Mouse (Mus musculus): ENCODE results near the gene Efna5. TPM values are rescaled to one million over a fixed set of nuclear protein-coding genes. Genes with fewer than 3 reads are reported as not detected.

The Efna5 gene
- polyA plus RNA-seq, 1 experiment, result not detected

GRCm38 (mm10) chr17:62607304-62607914, 273.7 kb downstream of the Efna5 start:
- no peaks in the 10 kb centered on the region for H3K27me3 ChIP-seq (replicated peaks)

GRCm38 (mm10) chr17:62606681-62607080, 274.4 kb downstream of the Efna5 start:
- no peaks in the 10 kb centered on the region for H3K36me3 ChIP-seq (replicated peaks; ENCODE audit: low read length)
- H3K4me3 ChIP-seq (replicated peaks), result no peak overlapping the region
- H3K4me1 ChIP-seq, result peaks cover 8% of the 10 kb centered on the region; the same call in 1 of the 2 replicates
- peaks cover 14% of the 10 kb centered on the region for H3K9me3 ChIP-seq
- TF ChIP-seq FLI1 (IDR thresholded peaks at IDR 0.05; ENCODE audit: low read length) (no peak), GATA1 (IDR thresholded peaks at IDR 0.05; ENCODE audit: borderline replicate concordance, low read length) (no peak)
- no peaks in the 10 kb centered on the region for H3K27me3 ChIP-seq (replicated peaks)

More at GRCm38 (mm10) chr17:62607304-62607914, 273.7 kb downstream of the Efna5 start:
- H3K4me1 ChIP-seq, result peaks cover 8% of the 10 kb centered on the region; the same call in 1 of the 2 replicates
- H3K9me3 ChIP-seq, result peaks cover 14% of the 10 kb centered on the region
- no peak for TF ChIP-seq GATA1 (IDR thresholded peaks at IDR 0.05; ENCODE audit: borderline replicate concordance, low read length)
- TF ChIP-seq FLI1 (IDR thresholded peaks at IDR 0.05; ENCODE audit: low read length), result no peak
- no peaks in the 10 kb centered on the region for H3K36me3 ChIP-seq (replicated peaks; ENCODE audit: low read length)
- H3K4me3 ChIP-seq (replicated peaks), result no peak overlapping the region

- Histone ChIP-seq H3K36me3 (replicated peaks; ENCODE audit: low read length) (no peaks in the 10 kb centered on the region), H3K4me3 (replicated peaks) (peak overlapping the region; percentile 75), H3K4me1 (peaks cover 8% of the 10 kb centered on the region; the same call in 1 of the 2 replicates), H3K27me3 (replicated peaks) (no peaks in the 10 kb centered on the region), H3K9me3 (peaks cover 6% of the 10 kb centered on the region; the same call in 1 of the 2 replicates)
- TF ChIP-seq GATA1 (IDR thresholded peaks at IDR 0.05; ENCODE audit: borderline replicate concordance, low read length) (no peak), FLI1 (IDR thresholded peaks at IDR 0.05; ENCODE audit: low read length) (no peak)
Observed at GRCm38 (mm10) chr17:62604309-62604708, 276.8 kb downstream of the Efna5 start.

GRCm38 (mm10) chr17:62603604-62604003, 277.5 kb downstream of the Efna5 start:
- H3K36me3 ChIP-seq (replicated peaks; ENCODE audit: low read length), result no peaks in the 10 kb centered on the region
- H3K4me1 ChIP-seq, result peaks cover 8% of the 10 kb centered on the region; the same call in 1 of the 2 replicates
- H3K4me3 ChIP-seq (replicated peaks), result peak overlapping the region; percentile 40
- no peaks in the 10 kb centered on the region for H3K27me3 ChIP-seq (replicated peaks)
- TF ChIP-seq GATA1 (IDR thresholded peaks at IDR 0.05; ENCODE audit: borderline replicate concordance, low read length) (no peak), FLI1 (IDR thresholded peaks at IDR 0.05; ENCODE audit: low read length) (no peak)
- H3K9me3 ChIP-seq, result 0 out of 2 replicates have a peak, but pooled peaks cover 5% of the 10 kb centered on the region

GRCm38 (mm10) chr17:62598716-62599490, 282.2 kb downstream of the Efna5 start:
- Histone ChIP-seq H3K36me3 (replicated peaks; ENCODE audit: low read length) (no peaks in the 10 kb centered on the region), H3K4me1 (peaks cover 8% of the 10 kb centered on the region; the same call in 1 of the 2 replicates), H3K4me3 (replicated peaks) (no peak overlapping the region), H3K27me3 (replicated peaks) (no peaks in the 10 kb centered on the region), H3K9me3 (peaks cover 11% of the 10 kb centered on the region)
- TF ChIP-seq FLI1 (IDR thresholded peaks at IDR 0.05; ENCODE audit: low read length), result no peak
- no peak for TF ChIP-seq GATA1 (IDR thresholded peaks at IDR 0.05; ENCODE audit: borderline replicate concordance, low read length)

- Histone ChIP-seq H3K36me3 (replicated peaks; ENCODE audit: low read length) (no peaks in the 10 kb centered on the region), H3K4me3 (replicated peaks) (no peak overlapping the region)
Observed at GRCm38 (mm10) chr17:62592436-62593074, 288.6 kb downstream of the Efna5 start.

GRCm38 (mm10) chr17:62591581-62592435, 289.3 kb downstream of the Efna5 start:
- H3K4me1 ChIP-seq, result no peaks in the 10 kb centered on the region
- TF ChIP-seq FLI1 (IDR thresholded peaks at IDR 0.05; ENCODE audit: low read length), result no peak
- TF ChIP-seq GATA1 (IDR thresholded peaks at IDR 0.05; ENCODE audit: borderline replicate concordance, low read length), result no peak
- no peaks in the 10 kb centered on the region for H3K27me3 ChIP-seq (replicated peaks)
- no peak overlapping the region for H3K4me3 ChIP-seq (replicated peaks)
- peaks cover 36% of the 10 kb centered on the region for H3K9me3 ChIP-seq
- H3K36me3 ChIP-seq (replicated peaks; ENCODE audit: low read length), result no peaks in the 10 kb centered on the region

More at GRCm38 (mm10) chr17:62592436-62593074, 288.6 kb downstream of the Efna5 start:
- no peak for TF ChIP-seq GATA1 (IDR thresholded peaks at IDR 0.05; ENCODE audit: borderline replicate concordance, low read length)
- no peak for TF ChIP-seq FLI1 (IDR thresholded peaks at IDR 0.05; ENCODE audit: low read length)
- Histone ChIP-seq H3K27me3 (replicated peaks) (no peaks in the 10 kb centered on the region), H3K9me3 (peaks cover 31% of the 10 kb centered on the region), H3K4me1 (no peaks in the 10 kb centered on the region)

GRCm38 (mm10) chr17:62590685-62591460, 290.2 kb downstream of the Efna5 start:
- H3K4me1 ChIP-seq, result no peaks in the 10 kb centered on the region
- peaks cover 36% of the 10 kb centered on the region for H3K9me3 ChIP-seq
- no peaks in the 10 kb centered on the region for H3K36me3 ChIP-seq (replicated peaks; ENCODE audit: low read length)
- no peak overlapping the region for H3K4me3 ChIP-seq (replicated peaks)
- no peaks in the 10 kb centered on the region for H3K27me3 ChIP-seq (replicated peaks)
- TF ChIP-seq FLI1 (IDR thresholded peaks at IDR 0.05; ENCODE audit: low read length), result no peak
- TF ChIP-seq GATA1 (IDR thresholded peaks at IDR 0.05; ENCODE audit: borderline replicate concordance, low read length), result no peak
